Mouse (Mus musculus) T-helper 1 cell (primary cell): ENCODE results near the gene Fgf4.
"Not testable (repeated sequence)": the region's sequence is repeated elsewhere in the genome, so short reads cannot be mapped to it uniquely, and the experiment has no call there.

ENCODE experiments used
- in situ Hi-C: fragments of 300-600 bp; cut with MboI, MseI; formaldehyde crosslinking; loops from one replicate; pipeline ENCODE4 v1.15.1; 2025; ENCODE audit warnings: high pct_unique_total_duplicates

Fgf4 gene

GRCm38 (mm10) chr7:144867161-144867560, 20.0 kb downstream of the Fgf4 start:
- in situ Hi-C loops: no loop called here

GRCm38 (mm10) chr7:144867602-144868001, 20.4 kb downstream of the Fgf4 start:
- in situ Hi-C loops: no loop called here

- in situ Hi-C loops: no loop called here
These were observed 25.3 kb downstream of the Fgf4 start for GRCm38 (mm10) chr7:144872420-144872819.

GRCm38 (mm10) chr7:144873160-144873559, 26.0 kb downstream of the Fgf4 start:
- in situ Hi-C loops: no loop called here

GRCm38 (mm10) chr7:144874226-144874625, 27.1 kb downstream of the Fgf4 start:
- in situ Hi-C loops: no loop called here

- in situ Hi-C loops: no loop called here
These were observed 31.2 kb downstream of the Fgf4 start for GRCm38 (mm10) chr7:144878401-144878800.

GRCm38 (mm10) chr7:144883106-144883505, 35.9 kb downstream of the Fgf4 start:
- in situ Hi-C loops: no loop called here

GRCm38 (mm10) chr7:144887672-144888071, 40.5 kb downstream of the Fgf4 start:
- in situ Hi-C loops: no loop called here

GRCm38 (mm10) chr7:144888564-144889299, 41.6 kb downstream of the Fgf4 start:
- in situ Hi-C loops: no loop called here

- in situ Hi-C loops: not testable (repeated sequence)
These were observed 43.5 kb downstream of the Fgf4 start for GRCm38 (mm10) chr7:144890661-144891060.

- in situ Hi-C loops: no loop called here
These were observed 44.7 kb downstream of the Fgf4 start for GRCm38 (mm10) chr7:144891863-144892262.

GRCm38 (mm10) chr7:144892322-144892721, 45.2 kb downstream of the Fgf4 start:
- in situ Hi-C loops: no loop called here

- in situ Hi-C loops: no loop called here
These were observed 47.0 kb downstream of the Fgf4 start for GRCm38 (mm10) chr7:144894191-144894590.

GRCm38 (mm10) chr7:144894706-144895105, 47.5 kb downstream of the Fgf4 start:
- in situ Hi-C loops: no loop called here

- in situ Hi-C loops: no loop called here
These were observed 48.3 kb downstream of the Fgf4 start for GRCm38 (mm10) chr7:144895305-144896111.

GRCm38 (mm10) chr7:144896294-144897218, 49.4 kb downstream of the Fgf4 start, which contains the start of gene Fgf15:
TSS of gene Fgf15 (plus strand) at chr7:144896531.
- in situ Hi-C loops: no loop called here

- in situ Hi-C loops: no loop called here
These were observed 51.3 kb downstream of the Fgf4 start for GRCm38 (mm10) chr7:144898506-144898905.

- in situ Hi-C loops: not testable (repeated sequence)
These were observed 58.3 kb downstream of the Fgf4 start for GRCm38 (mm10) chr7:144905514-144905913.

GRCm38 (mm10) chr7:144906708-144907397, 59.7 kb downstream of the Fgf4 start:
- in situ Hi-C loops: no loop called here

GRCm38 (mm10) chr7:144907793-144908192, 60.6 kb downstream of the Fgf4 start:
- in situ Hi-C loops: no loop called here

- in situ Hi-C loops: no loop called here
These were observed 61.5 kb downstream of the Fgf4 start for GRCm38 (mm10) chr7:144908705-144909104.
